Mouse (Mus musculus) forebrain, embryonic 11.5 days (tissue): ENCODE data around the gene Fgr. TPM values are rescaled to one million over a fixed set of nuclear protein-coding genes. Genes with fewer than 3 reads are reported as not detected.
A peak's percentile ranks its signal among the peaks of the same experiment; 100 is the strongest.

Experiments used
- ATAC-seq: fragments of 200-750 bp; cut with Nextera tagmentation; replicated peaks from 2 replicates; pipeline ENCODE4 v1.8.0; 2017; ENCODE audit warnings: moderate TSS enrichment; ENCODE audit not compliant: low FRiP score
- DNase-seq: peaks from one replicate; pipeline ENCODE4 v3.0.0-alpha.2; 2017; ENCODE audit warnings: low spot score
- H3K27ac ChIP-seq: fragments of 300-500 bp; sonication (generic); 2 replicates; pipeline ENCODE4 v1.5.1; 2014; ENCODE audit warnings: low read depth, low read length
- H3K27me3 ChIP-seq: fragments of 300-500 bp; sonication (generic); 2 replicates; pipeline ENCODE4 v1.6.1; 2014; ENCODE audit warnings: mild to moderate bottlenecking, low read length, mixed read lengths; ENCODE audit not compliant: control insufficient read depth, insufficient read depth
- H3K36me3 ChIP-seq: fragments of 300-500 bp; sonication (generic); 2 replicates; pipeline ENCODE4 v1.6.1; 2014; ENCODE audit warnings: mild to moderate bottlenecking, low read length, moderate library complexity, mixed read lengths; ENCODE audit not compliant: control insufficient read depth, insufficient read depth
- H3K4me1 ChIP-seq: fragments of 300-500 bp; sonication (generic); replicated peaks from 2 replicates; pipeline ENCODE4 v1.6.1; 2014; ENCODE audit warnings: low read length, mixed read lengths; ENCODE audit not compliant: control insufficient read depth, insufficient read depth
- H3K4me2 ChIP-seq: fragments of 300-500 bp; sonication (generic); 2 replicates; pipeline ENCODE4 v1.6.1; 2014; ENCODE audit warnings: low read depth, mild to moderate bottlenecking, low read length, moderate library complexity, mixed read lengths; ENCODE audit not compliant: severe bottlenecking
- H3K4me3 ChIP-seq: fragments of 300-500 bp; sonication (generic); 2 replicates; pipeline ENCODE4 v1.5.1; 2014; ENCODE audit warnings: low read depth, low read length
- H3K9ac ChIP-seq: fragments of 300-500 bp; sonication (generic); 2 replicates; pipeline ENCODE4 v1.6.1; 2014; ENCODE audit warnings: low read length
- H3K9me3 ChIP-seq: fragments of 300-500 bp; sonication (generic); 2 replicates; pipeline ENCODE4 v1.6.1; 2016; ENCODE audit warnings: low read length, mixed read lengths; ENCODE audit not compliant: control insufficient read depth
- WGBS: fragments of 180-500 bp; shearing (Covaris S2); extraction: QIAGEN DNeasy Blood & Tissue Kit; methylation state at CpG from one replicate; pipeline ENCODE4 v1.1.7; 2014; 5-methylcytosine and 5-hydroxymethylcytosine counted together
- polyA plus RNA-seq: library from polyadenylated mRNA; unstranded; fragments of >200 nt; fragmentation: Nextera tagmentation; extraction: Ambion mirVana; gene quantifications from 2 replicates; pipeline ENCODE4 v1.2.1, GENCODE M21; 2014

The Fgr gene
- polyA plus RNA-seq, 1 experiment from 2014 or later: not detected

DNA sequence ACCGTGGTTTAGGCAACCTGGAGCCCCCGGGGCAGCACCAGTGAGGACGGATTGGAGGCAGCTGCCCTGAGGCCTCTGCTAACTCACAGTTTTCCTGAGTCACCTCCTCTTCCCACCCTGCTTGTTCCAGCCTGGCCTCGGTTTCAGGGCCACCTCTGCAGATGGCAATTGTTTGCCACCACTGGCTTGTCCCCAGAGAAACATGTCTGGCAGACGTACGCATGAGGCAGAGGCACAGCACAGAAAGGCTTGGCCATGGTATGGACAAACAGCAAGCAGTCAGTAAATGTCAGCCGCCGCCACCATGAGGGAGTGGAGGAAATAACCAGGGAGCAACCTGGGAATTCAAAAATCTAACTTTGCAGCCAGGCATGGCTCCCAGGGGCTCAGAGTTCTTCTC, 30.8 kb upstream of the Fgr start:
- ATAC-seq: no peak
- Histone ChIP-seq H3K4me3 (no peak overlapping the region), H3K4me2 (no peak overlapping the region), H3K27ac (no peak overlapping the region), H3K27me3 (no peaks in the 10 kb centered on the region), H3K9ac (no peak overlapping the region), H3K36me3 (no peaks in the 10 kb centered on the region), H3K4me1 (peaks cover 5% of the 10 kb centered on the region; the same call in 1 of the 2 replicates), H3K9me3 (no peaks in the 10 kb centered on the region)
- WGBS: 57% methylated on average over 8 of the region's 8 CpGs
- DNase-seq: no peak

DNA sequence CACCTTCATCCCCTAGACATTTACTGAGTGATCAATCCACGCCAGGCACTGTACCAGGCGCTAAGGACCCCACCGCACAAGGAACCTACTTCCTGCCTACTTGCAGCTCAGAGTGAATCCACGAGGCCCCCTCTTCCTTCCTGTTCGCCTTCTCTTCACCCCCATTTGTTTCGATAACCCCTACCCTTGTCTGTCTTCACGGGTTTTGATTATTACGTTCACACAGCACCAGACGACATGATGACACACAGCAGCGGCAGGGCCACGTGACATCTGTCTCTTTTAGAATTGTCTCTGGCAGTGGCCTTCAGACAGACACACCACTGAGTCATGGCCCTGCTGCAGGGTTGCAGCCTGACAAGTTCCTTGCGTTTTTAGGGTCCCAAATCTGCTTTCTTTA, 29.8 kb upstream of the Fgr start:
- H3K4me3 ChIP-seq: no peak overlapping the region
- no peak overlapping the region for H3K27ac ChIP-seq
- H3K4me2 ChIP-seq: no peak overlapping the region
- H3K27me3 ChIP-seq: no peaks in the 10 kb centered on the region
- ATAC-seq (no peak), DNase-seq (no peak)
- WGBS: 80% methylated on average over 12 of the region's 12 CpGs
- no peaks in the 10 kb centered on the region for H3K36me3 ChIP-seq
- peaks cover 5% of the 10 kb centered on the region; the same call in 1 of the 2 replicates for H3K4me1 ChIP-seq
- H3K9me3 ChIP-seq: no peaks in the 10 kb centered on the region
- H3K9ac ChIP-seq: no peak overlapping the region

DNA sequence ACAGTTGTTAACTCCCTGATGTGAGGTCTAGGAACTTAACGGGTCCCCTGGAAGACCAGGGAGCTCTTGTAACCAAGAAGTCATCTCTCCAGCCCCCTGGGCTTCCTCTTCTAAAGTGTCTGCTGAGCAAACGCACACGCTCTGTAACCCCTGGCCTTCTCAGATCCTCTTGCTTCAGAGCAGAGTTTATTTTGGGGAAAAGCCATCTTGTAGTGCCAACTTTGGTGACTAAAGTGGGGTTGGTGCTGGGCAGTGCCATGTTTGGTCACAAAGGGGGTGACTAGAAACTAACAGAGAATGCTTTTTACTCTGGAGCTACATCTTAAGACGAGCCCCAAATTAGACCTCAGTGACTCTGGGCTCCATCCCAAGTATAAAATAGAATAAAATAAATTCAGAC, 29.1 kb upstream of the Fgr start:
- no peak for DNase-seq
- 85% methylated on average over 4 of the region's 4 CpGs for WGBS
- Histone ChIP-seq H3K27ac (no peak overlapping the region), H3K4me3 (no peak overlapping the region), H3K4me2 (no peak overlapping the region), H3K36me3 (no peaks in the 10 kb centered on the region), H3K9me3 (no peaks in the 10 kb centered on the region), H3K9ac (no peak overlapping the region), H3K4me1 (peaks cover 5% of the 10 kb centered on the region; the same call in 1 of the 2 replicates), H3K27me3 (no peaks in the 10 kb centered on the region)
- no peak for ATAC-seq

DNA sequence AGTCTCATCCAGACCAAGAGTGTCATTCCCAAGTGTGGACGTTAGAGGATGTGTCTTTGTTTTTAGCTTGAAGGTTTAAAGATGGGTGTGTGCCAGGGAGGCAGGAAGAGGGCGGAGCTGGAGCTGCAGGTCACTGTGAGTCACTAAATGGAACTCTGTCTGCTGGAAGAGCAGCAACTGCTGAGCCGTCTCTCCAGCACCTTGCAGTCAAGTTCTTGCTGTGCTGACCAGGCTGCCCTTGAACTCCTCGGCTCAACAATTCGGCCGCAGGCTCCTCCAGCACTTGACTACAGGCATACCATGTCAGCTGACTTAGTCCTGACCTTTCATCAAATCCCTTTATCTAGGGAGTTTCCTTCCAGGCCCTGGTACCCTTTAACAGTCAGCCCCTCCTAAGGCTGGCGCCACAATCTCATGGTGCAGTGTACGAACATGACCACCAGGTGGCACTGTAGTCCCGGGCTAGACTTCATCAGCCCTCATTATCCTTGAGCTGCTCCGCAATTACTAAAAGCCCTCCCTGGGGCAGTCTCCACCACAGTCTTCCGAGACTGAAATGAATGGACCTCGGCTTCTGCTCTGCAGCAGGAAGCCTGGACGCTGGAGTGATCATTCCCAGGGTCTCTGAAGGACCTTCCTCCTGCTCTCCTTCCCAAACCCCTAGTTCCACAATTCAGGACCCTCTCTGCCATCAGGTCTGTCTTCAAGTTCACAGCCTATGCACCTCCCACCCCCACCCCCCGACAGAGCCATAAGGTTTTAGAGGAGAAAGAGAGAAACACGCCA, 28.4 kb upstream of the Fgr start:
- Histone ChIP-seq H3K4me2 (peak overlapping the region; percentile 30), H3K27ac (no peak overlapping the region), H3K27me3 (no peaks in the 10 kb centered on the region), H3K9ac (peak overlapping the region; percentile 31; the same call in 1 of the 2 replicates), H3K4me3 (no peak overlapping the region), H3K4me1 (peaks cover 5% of the 10 kb centered on the region; the same call in 1 of the 2 replicates), H3K36me3 (no peaks in the 10 kb centered on the region), H3K9me3 (no peaks in the 10 kb centered on the region)
- peak; percentile 94 for DNase-seq
- ATAC-seq: peak; percentile 79
- WGBS: 7% methylated on average over 15 of the region's 15 CpGs

DNA sequence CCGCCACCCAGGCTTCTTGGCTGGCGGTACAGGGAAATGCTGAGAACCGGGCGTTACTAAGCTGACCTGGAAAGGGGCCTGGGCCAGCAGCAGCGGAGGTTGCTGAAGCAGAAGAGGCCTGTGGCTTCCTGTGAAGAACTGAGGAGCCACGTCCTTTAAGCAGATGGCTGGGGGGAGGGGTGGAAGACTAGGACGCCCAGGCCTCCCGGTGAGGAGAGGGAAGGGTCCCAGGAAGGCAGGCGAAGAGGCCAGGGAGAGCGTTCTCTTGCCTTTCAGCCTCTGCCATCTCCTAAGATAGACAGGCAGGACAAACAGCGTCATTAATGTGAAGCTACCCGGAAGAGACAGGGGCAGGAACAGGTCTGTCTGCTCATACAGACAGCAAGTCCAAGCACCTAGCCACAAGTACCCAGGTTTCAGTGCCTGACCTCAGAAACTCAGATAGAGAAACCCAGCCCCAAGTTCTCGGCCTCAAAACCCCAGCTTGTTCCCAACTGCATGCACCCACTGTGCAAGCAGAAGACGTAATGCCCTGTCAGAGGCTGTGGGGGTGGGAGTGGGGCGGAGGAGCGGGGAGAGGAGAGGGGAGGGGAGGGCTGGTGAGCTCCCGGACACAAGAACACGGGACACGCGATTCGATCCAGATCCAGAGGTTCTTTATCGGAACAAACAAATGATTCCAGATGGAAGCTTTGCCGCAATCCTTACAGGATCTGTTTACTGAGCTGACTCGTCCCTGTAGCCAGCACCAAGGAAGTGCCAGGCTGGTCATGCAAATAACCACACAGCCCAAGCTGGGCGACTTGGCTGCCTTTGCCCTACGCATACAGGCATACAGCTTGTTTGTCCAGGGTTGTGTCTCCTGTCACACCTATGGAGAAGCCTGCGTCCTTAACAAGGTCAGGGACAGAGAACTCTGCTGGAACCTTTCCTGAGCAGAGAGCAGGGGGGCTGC, 27.6 kb upstream of the Fgr start:
- WGBS: 17% methylated on average over 27 of the region's 27 CpGs
- Histone ChIP-seq H3K36me3 (no peaks in the 10 kb centered on the region), H3K27ac (no peak overlapping the region), H3K27me3 (no peaks in the 10 kb centered on the region), H3K9ac (peak overlapping the region; percentile 31), H3K4me3 (no peak overlapping the region), H3K4me2 (peak overlapping the region; percentile 30), H3K4me1 (peaks cover 5% of the 10 kb centered on the region; the same call in 1 of the 2 replicates), H3K9me3 (no peaks in the 10 kb centered on the region)
- DNase-seq (peak; percentile 75), ATAC-seq (peak; percentile 53)

DNA sequence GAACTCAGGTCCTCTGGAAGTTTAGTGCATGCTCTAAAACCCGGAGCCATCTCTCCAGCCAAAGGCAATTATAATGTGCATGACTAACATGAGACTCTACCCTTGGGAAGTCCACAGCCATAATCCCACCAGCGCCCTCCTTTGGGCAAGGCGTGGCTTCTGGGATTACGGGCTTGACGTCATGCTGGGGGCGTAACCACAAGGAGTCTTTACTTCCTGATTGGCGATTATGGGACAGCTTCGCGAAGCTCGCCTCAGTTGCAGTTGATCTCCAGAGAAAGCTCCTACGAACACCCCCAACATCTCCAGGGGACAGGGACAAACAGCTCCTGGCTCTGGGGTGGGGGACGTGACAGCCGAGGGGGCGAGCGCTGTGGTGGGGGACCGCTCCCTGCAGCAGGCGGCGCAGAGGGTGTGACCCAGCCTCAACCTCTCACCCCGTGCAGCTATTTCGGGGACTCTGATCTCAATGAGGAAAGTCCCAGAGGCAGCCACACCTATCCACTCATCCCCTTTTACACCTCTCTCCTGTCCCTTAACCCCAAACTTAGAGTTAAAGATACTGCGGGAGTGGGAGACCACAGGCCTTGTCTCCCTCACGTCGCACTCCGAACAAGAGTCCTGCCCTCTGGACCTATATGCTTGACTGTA, 23.9 kb upstream of the Fgr start:
- 24% methylated on average over 24 of the region's 24 CpGs for WGBS
- ATAC-seq (no peak), DNase-seq (peak; percentile 77)
- peak overlapping the region; percentile 42 for H3K4me2 ChIP-seq
- no peaks in the 10 kb centered on the region for H3K27me3 ChIP-seq
- H3K9me3 ChIP-seq: no peaks in the 10 kb centered on the region
- peak overlapping the region; percentile 18 for H3K4me3 ChIP-seq
- H3K9ac ChIP-seq: peak overlapping the region; percentile 41
- no peaks in the 10 kb centered on the region for H3K36me3 ChIP-seq
- H3K27ac ChIP-seq: no peak overlapping the region
- H3K4me1 ChIP-seq: peaks cover 5% of the 10 kb centered on the region; the same call in 1 of the 2 replicates

DNA sequence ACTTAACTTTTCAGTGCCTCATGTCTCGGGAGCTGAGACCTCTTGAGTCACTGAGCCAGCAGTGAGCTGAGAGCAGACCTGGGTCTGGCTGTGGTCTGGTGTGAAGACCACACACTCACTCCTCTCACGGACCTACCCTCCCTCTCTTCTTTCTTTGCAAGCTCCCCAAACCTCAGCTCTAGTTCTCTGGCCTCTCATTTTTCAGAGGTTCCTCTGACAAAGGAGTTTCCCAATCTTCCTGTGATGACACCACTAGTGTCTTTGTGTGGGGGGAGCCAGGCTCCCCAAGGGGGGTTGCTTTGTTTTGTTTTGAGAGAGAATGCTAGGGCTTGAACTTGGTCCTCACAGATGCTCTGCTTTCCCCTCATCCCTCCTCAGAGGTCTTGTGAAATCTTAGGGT, 22.9 kb upstream of the Fgr start:
- H3K36me3 ChIP-seq: no peaks in the 10 kb centered on the region
- no peak overlapping the region for H3K4me3 ChIP-seq
- H3K27me3 ChIP-seq: no peaks in the 10 kb centered on the region
- H3K9me3 ChIP-seq: no peaks in the 10 kb centered on the region
- WGBS: 34% methylated on average over 2 of the region's 2 CpGs
- no peak overlapping the region for H3K9ac ChIP-seq
- H3K27ac ChIP-seq: no peak overlapping the region
- no peak for ATAC-seq
- DNase-seq: no peak
- H3K4me2 ChIP-seq: no peak overlapping the region
- peaks cover 5% of the 10 kb centered on the region; the same call in 1 of the 2 replicates for H3K4me1 ChIP-seq
